Mouse (Mus musculus): ENCODE results near the gene Cdx2. TPM values are rescaled to one million over a fixed set of nuclear protein-coding genes. Genes with fewer than 3 reads are reported as not detected.

Gene Cdx2
- total RNA-seq, 1 experiment from 2014 or later: 0.74 TPM

- peak; percentile 77 for ATAC-seq (replicated peaks in 1 of 2; ENCODE audit: insufficient read depth in 1 of 2, low FRiP score in 2 of 2, low TSS enrichment in 1 of 2, low read depth in 1 of 2, poor library complexity in 2 of 2, severe bottlenecking in 2 of 2)
These were observed 16.3 kb upstream of the Cdx2 start for GRCm38 (mm10) chr5:147323237-147323917.

- ATAC-seq (replicated peaks in 1 of 2; ENCODE audit: insufficient read depth in 1 of 2, low FRiP score in 2 of 2, low TSS enrichment in 1 of 2, low read depth in 1 of 2, poor library complexity in 2 of 2, severe bottlenecking in 2 of 2): no peak
These were observed 15.1 kb upstream of the Cdx2 start, which contains the start of gene Urad for GRCm38 (mm10) chr5:147322183-147322582. TSS of gene Urad (minus strand) at chr5:147322440.

DNA sequence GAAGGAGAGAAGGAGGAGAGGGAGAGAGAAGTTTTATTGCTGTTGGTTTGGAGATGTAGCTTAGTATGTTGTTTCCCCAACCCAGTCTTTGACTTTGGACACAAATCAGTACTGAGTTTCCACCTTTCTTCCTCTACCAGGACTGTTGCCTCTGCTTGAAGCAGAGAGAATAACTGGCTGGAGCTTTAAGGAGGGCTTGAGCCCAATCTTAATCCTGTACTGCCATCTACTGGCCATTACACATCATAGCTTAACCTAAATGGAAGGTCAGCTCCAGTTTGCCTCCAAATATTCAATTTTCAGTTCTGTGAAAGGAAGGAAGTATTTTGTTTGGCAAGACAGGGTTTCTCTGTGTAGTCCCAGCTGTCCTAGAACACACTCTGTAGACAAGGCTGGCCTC, 12.6 kb upstream of the Cdx2 start:
- ATAC-seq (replicated peaks in 1 of 2; ENCODE audit: insufficient read depth in 1 of 2, low FRiP score in 2 of 2, low TSS enrichment in 1 of 2, low read depth in 1 of 2, poor library complexity in 2 of 2, severe bottlenecking in 2 of 2): peak; percentile 61 to 64

DNA sequence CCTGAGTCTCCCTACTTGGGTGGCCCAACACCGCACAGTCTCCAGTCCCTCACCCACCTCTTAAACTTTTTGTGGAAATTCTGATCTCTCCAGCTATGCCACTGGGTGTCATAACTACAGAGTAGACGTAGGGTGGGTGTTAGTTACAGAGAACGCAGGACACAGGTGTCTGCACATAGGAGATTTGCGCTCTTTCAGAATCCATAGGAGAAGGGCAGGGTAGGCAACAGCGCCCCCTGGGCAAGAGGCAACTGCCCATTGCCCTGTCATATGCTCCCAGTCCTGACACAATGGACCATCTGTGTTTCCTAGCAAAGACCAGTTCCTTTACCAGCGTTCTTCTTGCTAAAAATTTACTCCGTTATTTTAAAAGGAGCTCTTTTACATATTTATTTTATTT, 10.9 kb upstream of the Cdx2 start:
- no peak for ATAC-seq (replicated peaks in 1 of 2; ENCODE audit: insufficient read depth in 1 of 2, low FRiP score in 2 of 2, low TSS enrichment in 1 of 2, low read depth in 1 of 2, poor library complexity in 2 of 2, severe bottlenecking in 2 of 2)

- no peak for ATAC-seq (replicated peaks in 1 of 2; ENCODE audit: insufficient read depth in 1 of 2, low FRiP score in 2 of 2, low TSS enrichment in 1 of 2, low read depth in 1 of 2, poor library complexity in 2 of 2, severe bottlenecking in 2 of 2)
These were observed 10.3 kb upstream of the Cdx2 start for GRCm38 (mm10) chr5:147317321-147317720.

GRCm38 (mm10) chr5:147315432-147316075, 8.5 kb upstream of the Cdx2 start:
- 0 out of 4 replicates have a peak, but pooled peaks of 1 of the 2 experiments have one; percentile 3 for ATAC-seq (replicated peaks in 1 of 2; ENCODE audit: insufficient read depth in 1 of 2, low FRiP score in 2 of 2, low TSS enrichment in 1 of 2, low read depth in 1 of 2, poor library complexity in 2 of 2, severe bottlenecking in 2 of 2)

DNA sequence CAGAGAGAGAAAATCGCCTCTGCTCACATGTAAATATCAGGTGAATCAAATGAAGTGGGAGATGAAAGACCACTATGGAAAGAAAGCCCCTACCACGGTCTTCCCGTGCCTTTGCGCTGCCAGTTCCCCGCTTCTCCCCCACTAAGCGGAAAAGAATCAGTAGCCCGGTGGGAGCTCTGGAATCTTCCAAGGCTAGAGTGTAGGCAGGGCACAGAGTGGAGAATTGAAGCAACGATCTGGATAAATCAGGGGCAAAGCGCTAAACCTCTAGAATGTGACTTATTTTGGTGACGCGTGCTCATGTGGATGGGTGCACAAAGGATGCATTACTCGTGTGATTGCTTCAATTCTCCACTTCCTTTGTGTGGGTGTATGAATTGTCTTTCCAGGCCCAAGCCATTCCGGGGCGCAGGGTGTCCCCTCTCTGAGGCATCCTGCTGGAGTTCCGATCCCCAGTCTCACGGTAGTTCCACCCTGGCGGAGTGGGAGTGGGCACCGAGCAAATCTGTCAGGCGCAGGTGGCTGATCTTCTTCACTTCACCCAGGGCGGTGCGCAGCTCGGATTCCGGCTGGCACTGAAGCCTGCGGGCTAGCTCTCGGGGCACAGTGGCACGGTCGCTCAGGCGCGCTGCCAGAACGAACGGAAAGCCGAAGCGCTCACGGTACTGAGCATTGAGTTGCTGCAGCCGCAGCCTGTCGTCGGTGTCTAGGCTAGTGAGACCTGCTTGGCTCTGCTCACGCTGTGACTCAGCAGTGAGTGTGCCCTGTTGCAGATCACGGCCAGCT, 7.8 kb upstream of the Cdx2 start:
- ATAC-seq (replicated peaks in 1 of 2; ENCODE audit: insufficient read depth in 1 of 2, low FRiP score in 2 of 2, low TSS enrichment in 1 of 2, low read depth in 1 of 2, poor library complexity in 2 of 2, severe bottlenecking in 2 of 2): peak; percentile 77 to 78

GRCm38 (mm10) chr5:147312830-147313685, 6.0 kb upstream of the Cdx2 start:
- no peak for ATAC-seq (replicated peaks in 1 of 2; ENCODE audit: insufficient read depth in 1 of 2, low FRiP score in 2 of 2, low TSS enrichment in 1 of 2, low read depth in 1 of 2, poor library complexity in 2 of 2, severe bottlenecking in 2 of 2)

- ATAC-seq (replicated peaks in 1 of 2; ENCODE audit: insufficient read depth in 1 of 2, low FRiP score in 2 of 2, low TSS enrichment in 1 of 2, low read depth in 1 of 2, poor library complexity in 2 of 2, severe bottlenecking in 2 of 2): no peak
These were observed 2.7 kb upstream of the Cdx2 start for GRCm38 (mm10) chr5:147309786-147310185.

DNA sequence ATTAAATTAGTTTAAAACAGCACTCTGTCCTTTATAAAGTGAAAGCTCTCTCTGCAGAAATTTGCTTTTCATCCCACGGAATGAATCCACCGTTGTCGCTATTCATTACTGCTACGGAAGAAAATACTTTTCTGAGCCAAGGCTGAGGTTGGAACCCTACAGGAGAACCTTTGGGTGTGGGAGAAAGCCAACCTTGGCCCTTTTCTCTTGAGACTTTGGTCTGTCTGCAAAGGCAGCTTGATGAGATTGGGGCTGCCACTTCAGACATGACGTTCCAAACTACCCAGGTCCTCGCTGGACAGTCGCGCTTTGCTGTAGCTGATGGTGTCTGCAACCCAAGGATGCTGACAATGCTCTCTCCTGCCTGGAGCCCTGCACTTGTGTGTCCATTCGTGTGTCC, 1.4 kb upstream of the Cdx2 start:
- ATAC-seq (replicated peaks in 1 of 2; ENCODE audit: insufficient read depth in 1 of 2, low FRiP score in 2 of 2, low TSS enrichment in 1 of 2, low read depth in 1 of 2, poor library complexity in 2 of 2, severe bottlenecking in 2 of 2): no peak

DNA sequence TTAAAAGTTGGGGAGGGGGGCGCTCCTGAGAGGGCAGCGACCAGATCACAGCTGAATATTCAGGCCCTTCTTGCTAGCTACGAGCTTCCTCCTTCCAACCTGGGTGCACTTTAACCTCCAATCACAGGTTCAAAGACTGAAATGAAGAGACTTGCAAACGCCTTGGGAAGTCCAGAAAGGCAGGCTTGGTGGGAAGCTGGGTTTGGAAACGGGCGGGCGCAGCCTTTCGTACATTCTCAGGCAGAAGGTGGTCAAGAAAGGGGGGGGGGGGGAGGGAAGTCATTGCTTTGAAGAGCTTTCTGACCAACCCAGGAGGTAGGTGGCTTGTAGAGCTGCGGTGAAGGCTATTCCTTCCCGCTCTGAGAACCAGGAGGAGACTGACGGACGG, 322 bp upstream of the Cdx2 start:
- no peak for ATAC-seq (replicated peaks in 1 of 2; ENCODE audit: insufficient read depth in 1 of 2, low FRiP score in 2 of 2, low TSS enrichment in 1 of 2, low read depth in 1 of 2, poor library complexity in 2 of 2, severe bottlenecking in 2 of 2)

GRCm38 (mm10) chr5:147305856-147306637, 1.0 kb downstream of the Cdx2 start:
- no peak for ATAC-seq (replicated peaks in 1 of 2; ENCODE audit: insufficient read depth in 1 of 2, low FRiP score in 2 of 2, low TSS enrichment in 1 of 2, low read depth in 1 of 2, poor library complexity in 2 of 2, severe bottlenecking in 2 of 2)

DNA sequence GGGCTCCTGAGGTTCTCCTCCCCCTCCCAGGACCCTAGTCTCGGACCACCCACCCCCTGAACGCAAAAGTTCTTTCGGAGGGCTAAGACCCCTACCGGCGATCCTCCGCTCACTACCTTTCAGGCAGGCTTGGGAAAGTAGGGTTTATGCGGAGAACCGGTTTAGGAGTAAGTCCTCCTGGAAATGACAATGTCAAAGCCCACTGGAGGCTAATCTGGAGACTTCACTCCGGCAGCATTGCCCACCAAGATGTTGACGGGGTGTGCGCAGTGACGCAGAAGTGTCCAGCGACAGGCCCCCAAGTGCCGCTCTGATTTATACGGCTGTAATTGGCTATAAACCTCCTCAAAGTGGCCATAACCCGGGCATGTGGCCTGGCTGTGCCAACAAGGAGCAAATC, 1.9 kb downstream of the Cdx2 start:
- no peak for ATAC-seq (replicated peaks in 1 of 2; ENCODE audit: insufficient read depth in 1 of 2, low FRiP score in 2 of 2, low TSS enrichment in 1 of 2, low read depth in 1 of 2, poor library complexity in 2 of 2, severe bottlenecking in 2 of 2)

DNA sequence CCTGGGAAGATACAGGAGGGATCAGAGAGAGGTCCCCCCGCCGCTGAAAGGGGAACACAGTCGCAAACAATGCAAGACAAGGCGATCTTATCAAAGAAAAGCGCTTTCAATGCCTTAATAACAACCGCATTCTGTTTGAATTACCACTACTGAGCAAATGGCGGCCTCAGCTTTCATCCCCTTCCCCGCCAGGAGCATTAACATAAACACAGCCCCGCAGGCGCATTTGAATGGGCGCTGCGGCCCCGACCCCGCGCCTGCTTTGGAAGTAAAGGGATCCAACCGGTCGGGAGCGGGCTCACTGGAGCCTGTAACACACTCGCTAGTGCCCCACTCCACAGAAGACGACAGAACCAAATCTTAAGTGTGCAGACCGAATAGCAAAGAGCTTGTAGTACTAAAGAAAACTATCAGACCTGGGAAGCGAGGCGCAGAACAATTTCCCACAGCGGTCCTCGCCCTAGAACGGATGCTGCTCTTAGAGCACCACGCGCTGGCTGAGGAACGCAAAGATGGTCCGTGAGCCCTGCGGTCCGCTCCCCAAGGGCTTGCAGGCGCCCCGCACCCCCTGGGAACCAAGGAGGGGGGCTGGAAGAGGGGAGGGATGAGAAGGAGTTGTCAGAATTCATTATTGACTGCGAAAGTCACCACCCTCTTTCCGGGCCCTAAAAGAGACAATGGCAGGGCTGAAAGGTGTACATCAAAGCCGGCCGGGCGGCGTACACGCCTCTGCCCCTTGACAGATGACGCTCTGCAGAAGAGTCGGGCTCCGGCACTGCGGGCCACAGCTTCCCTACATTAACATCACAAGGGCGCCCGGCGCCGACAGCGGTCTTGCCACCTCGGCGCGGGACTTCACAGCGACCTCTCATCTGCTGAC, 2.6 kb downstream of the Cdx2 start:
- no peak for ATAC-seq (replicated peaks in 1 of 2; ENCODE audit: insufficient read depth in 1 of 2, low FRiP score in 2 of 2, low TSS enrichment in 1 of 2, low read depth in 1 of 2, poor library complexity in 2 of 2, severe bottlenecking in 2 of 2)

- ATAC-seq (replicated peaks in 1 of 2; ENCODE audit: insufficient read depth in 1 of 2, low FRiP score in 2 of 2, low TSS enrichment in 1 of 2, low read depth in 1 of 2, poor library complexity in 2 of 2, severe bottlenecking in 2 of 2): no peak
These were observed 4.2 kb downstream of the Cdx2 start for GRCm38 (mm10) chr5:147302746-147303400.

All from hematopoietic stem cell, adult 5-6 weeks (primary cell).